Mouse (Mus musculus): ENCODE data around the gene Fam76b.
"Not testable (repeated sequence)": the region's sequence is repeated elsewhere in the genome, so short reads cannot be mapped to it uniquely, and the experiment has no call there.

The Fam76b gene

GRCm38 (mm10) chr9:13827406-13828086 is at the start of gene Fam76b:
Gene Fam76b (plus strand): TSS chr9:13827716.
- peak; percentile 100 for DNase-seq (ENCODE audit: low read depth)

DNA sequence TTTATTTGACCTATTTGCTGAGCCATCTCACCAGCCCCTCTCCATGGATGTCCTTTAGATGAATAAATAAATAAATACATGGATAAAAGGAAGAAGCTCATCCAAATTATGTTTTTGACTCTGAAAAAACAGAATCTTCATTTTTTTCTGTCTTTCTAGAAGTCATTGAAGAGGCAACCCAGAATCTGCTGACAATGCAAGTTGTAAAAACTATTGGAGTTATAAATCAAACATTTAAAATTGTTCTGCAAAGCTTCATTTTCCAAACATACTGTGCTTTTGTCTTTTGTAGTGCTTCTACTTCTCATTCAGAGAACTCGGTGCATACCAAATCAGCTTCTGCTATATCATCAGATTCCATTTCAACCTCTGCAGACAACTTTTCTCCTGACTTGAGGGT is 45.5 kb upstream of the Fam76b start:
- no peak for DNase-seq (ENCODE audit: low read depth)

GRCm38 (mm10) chr9:13790864-13791263 is 36.7 kb upstream of the Fam76b start:
- DNase-seq (ENCODE audit: low read depth) = not testable (repeated sequence)

DNA sequence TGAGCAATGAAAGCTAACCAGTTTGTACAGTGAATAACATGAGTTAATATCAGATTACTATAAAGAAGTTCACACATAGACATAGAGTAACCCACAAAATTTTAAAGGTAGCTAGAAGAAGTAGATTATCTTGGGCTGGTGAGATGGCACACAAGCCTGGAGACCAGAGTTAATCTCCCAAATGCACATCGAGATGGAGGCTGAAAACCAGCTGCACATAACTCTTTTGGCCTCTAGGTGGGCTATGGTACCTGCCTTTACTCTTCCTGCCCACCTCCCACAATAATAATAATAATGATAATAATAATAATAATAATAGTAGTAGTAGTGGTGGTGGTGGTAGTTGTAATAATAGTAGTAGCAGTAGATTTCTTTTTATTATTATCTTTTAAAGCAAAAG is 33.2 kb upstream of the Fam76b start:
- DNase-seq (ENCODE audit: low read depth) = no peak

DNA sequence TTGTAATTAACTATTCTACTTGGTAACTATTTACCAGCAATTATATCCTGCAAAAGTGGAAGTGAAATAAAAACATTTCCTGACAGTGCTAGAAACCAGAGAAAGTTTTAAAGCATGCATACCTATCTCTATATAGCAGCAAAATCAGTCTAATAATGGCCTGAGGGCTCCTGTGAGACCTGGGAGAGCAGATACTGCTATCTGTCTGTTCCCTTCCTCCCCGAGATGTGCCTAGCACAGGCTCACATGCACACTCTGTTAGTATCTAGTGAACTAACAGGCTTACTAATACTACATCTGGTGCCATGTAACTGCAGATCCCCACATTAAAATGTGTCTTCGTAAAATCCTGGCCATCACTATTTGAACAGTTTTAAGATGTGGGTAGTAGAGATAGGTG is 32.8 kb upstream of the Fam76b start:
- DNase-seq (ENCODE audit: low read depth) = peak; percentile 15

GRCm38 (mm10) chr9:13804480-13804879 is 23.0 kb upstream of the Fam76b start:
- DNase-seq (ENCODE audit: low read depth) = no peak

DNA sequence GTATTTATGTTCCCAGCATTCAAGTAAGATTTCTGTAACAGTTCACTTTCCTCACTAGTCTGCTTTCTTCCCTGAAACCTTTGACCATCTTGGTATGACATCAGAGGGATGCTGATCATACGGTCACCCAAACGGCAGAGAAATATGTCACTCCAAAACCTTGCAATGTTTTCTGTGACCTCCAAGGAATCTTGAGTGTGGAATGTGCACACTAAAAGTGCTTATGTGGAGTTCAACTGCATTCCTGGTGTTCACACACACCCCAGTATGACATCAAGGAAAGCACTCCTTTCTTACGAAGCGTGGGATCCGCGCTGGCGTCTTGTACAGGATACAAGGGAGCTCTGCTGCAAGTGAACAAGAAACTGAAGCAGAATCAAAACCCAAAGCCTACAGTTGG is 20.7 kb upstream of the Fam76b start:
- no peak for DNase-seq (ENCODE audit: low read depth)

DNA sequence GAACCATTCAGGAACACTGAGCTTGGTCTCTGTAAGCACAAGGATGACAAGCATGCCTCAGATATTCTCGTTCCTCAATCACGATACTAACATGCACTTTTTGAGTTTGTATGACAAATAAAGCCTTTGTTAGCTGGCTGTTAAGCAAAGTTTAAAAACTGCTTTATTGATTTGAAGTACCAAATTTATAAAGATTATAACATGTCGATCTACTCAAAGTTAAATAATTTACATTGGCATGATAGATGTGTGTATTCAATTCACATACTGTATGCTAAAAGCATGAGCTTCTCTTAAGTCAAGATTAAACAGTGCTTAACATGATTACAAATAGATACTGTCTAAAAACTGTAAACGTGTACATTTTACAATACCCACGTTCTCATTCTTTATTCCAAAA is 19.9 kb upstream of the Fam76b start:
- no peak for DNase-seq (ENCODE audit: low read depth)

DNA sequence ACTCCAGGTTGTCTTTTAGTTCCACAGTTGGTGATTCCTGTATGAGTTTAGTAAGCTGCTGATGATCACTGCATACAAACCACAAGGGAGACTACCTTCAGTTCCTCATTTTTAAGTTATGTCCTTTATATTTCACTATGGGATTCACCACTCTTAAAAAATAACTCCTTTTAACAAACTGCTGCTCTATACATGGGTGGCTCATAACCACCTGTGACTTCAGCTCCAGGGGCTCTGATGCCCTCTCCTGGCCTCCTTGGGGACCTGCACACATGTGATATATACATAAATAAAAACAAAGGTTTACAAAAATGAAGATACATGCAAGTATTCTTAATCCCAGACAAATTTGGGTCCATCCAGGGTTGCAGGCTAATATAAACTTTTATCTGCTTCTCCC is 17.6 kb upstream of the Fam76b start:
- DNase-seq (ENCODE audit: low read depth) = no peak

DNA sequence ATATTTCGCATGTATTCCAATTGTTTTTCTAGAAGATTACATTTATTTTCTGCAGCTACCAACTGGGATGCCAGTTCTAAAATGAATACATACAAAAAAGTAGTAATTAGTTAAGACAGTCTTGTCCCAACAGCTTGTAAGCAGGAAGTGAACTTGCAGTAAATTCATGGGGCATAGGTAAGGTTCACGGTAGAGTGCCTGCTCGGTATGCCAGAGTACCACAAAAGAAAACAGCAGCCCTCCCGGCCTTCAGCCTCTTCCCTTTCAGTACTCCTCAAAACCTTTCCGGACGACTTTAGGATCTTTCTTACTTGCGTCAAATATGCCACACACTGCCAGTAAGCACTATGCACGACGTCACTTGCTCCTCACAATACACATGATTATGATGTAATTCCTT is 9.1 kb upstream of the Fam76b start:
- DNase-seq (ENCODE audit: low read depth) = no peak

GRCm38 (mm10) chr9:13820774-13821173 is 6.7 kb upstream of the Fam76b start:
- DNase-seq (ENCODE audit: low read depth) = no peak

- DNase-seq (ENCODE audit: low read depth) = peak; percentile 30
Observed at GRCm38 (mm10) chr9:13825896-13826295, 1.6 kb upstream of the Fam76b start.

DNA sequence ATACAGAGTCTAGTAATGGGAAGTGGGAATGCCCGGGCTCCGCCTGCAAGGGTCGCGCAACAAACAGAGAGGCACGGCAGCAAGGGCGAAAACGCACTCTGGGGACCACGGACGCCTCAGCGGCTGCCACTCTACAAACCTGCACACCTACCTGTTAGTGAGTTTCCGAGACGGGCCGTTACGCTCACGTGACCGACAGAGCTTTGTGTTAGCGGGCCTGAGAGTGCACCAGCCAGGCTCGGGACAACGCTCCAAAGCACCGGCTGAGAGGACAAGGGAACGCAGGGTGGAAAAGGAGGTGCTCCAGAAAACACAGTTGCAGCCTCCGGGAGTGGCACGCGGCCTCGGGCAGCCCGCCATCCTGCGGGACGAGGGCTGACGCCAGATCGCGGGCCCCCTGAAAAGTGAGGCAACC is 1.1 kb upstream of the Fam76b start:
- peak; percentile 47 for DNase-seq (ENCODE audit: low read depth)

- peak; percentile 97 for DNase-seq (ENCODE audit: low read depth)
Observed at GRCm38 (mm10) chr9:13826832-13827405, 597 bp upstream of the Fam76b start, which contains the start of gene Cep57. Gene Cep57 (minus strand): TSS chr9:13827107.

DNA sequence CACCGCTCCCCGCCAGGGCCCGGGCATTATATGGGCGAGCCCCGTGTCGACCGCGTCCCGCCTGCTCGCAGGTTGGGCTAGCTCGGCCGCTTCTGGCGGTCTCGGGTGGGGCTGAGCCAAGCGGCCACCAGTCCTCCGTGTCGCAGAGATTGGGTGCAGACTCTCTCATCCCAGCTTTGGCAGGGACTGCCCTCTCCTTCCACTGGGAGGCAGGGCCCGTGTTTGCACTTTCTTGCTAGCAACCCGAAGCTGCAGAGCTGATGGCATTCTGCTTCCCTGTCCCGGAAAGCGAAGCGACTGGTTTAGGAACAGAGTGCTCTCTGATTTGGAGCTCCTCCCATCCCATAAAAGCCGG is 548 bp downstream of the Fam76b start:
- peak; percentile 23 for DNase-seq (ENCODE audit: low read depth)

DNA sequence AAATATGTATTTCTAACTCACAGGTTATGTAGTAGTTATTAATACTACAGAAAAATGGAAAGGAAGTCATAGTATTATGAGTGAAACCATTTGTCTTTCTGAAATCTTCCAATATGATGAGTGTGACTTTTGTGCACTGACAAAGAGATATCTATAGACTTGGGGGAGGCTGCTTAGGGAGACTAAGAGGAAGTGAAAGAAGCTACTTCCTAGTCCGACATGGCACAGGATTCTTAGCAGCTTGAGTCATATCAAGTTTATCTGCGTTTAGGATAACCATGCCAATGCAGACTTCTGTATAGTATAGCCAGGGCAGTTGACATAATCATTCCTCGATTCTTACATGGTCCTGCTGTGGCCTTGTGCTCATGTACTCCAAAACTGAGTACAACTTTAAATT is 7.7 kb downstream of the Fam76b start:
- DNase-seq (ENCODE audit: low read depth) = no peak

DNA sequence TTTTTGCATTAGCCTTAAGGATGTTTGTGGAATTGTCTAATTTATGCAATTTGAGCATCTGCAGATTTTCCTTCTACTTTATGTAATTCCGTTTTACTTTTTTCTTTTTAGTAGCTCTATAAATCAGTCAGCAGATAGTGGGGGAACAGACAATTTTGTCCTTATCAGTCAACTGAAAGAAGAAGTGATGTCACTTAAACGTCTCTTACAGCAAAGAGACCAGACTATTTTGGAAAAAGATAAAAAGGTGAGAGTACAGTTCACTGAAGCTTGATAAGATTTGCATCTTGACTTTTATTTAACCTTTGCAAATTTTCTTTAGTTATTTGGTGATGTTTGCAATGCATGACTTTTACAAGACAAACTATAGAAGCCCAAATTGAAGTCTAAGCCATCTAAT is 9.2 kb downstream of the Fam76b start:
- DNase-seq (ENCODE audit: low read depth) = no peak

DNA sequence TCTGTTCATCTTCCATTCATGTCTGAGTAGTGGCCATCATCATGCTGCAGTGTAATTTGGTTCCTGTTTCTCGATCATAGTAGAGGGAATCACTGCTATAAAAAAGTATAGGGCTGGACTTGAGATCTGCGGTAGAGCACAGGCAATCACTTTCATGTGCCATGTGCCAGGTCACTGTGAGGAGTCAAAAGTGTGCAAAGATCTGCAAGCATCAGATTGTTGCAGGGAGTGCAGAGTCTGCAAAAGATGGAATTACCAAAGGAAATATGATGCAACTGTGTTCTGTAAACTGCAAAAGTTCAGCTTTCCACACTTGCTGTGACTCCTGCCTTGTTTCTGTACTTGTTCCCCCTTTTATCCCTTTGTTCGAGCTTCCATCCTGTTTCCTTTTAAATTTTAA is 20.1 kb downstream of the Fam76b start:
- DNase-seq (ENCODE audit: low read depth) = no peak

GRCm38 (mm10) chr9:13848481-13849480 is 21.3 kb downstream of the Fam76b start:
- DNase-seq (ENCODE audit: low read depth) = peak; percentile 31

DNA sequence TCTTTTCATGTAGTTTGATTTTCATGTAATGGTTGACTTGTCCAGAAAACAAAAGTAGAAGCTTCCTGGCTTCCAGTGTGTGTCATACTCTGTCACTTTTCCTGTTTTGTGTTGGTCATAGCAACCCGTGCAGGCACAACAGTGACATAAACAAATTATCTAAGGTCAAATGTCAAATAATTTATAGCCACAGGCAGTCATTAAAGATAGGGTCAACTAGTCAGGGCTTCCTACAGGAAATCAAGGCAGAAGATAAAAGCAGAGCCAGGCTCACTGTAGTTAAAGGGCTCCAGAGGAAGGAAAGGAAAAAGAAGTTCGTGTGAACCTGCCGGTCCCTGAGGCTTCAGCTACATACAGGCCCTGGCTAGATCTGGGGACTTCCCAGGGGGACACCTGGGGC is 26.4 kb downstream of the Fam76b start:
- no peak for DNase-seq (ENCODE audit: low read depth)

DNA sequence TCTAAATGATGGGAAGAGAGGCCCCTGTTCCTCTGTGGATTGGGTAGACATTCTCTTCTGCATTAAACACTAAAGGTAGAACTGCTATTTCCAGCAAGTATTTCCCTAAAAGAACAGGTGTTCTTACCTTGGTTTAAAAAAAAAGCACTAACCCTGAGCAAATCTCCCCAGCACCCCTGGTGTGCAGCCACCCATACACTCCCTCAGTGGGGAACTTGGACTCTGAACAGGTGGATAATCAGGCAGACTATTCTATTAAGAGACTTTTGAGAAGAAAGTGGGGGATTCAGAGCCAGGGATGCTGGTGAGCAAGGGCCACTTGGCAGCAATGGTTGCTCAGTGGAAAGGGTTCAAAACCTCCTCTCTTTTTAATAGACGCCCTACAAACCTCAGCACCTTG is 28.7 kb downstream of the Fam76b start:
- DNase-seq (ENCODE audit: low read depth) = no peak

DNA sequence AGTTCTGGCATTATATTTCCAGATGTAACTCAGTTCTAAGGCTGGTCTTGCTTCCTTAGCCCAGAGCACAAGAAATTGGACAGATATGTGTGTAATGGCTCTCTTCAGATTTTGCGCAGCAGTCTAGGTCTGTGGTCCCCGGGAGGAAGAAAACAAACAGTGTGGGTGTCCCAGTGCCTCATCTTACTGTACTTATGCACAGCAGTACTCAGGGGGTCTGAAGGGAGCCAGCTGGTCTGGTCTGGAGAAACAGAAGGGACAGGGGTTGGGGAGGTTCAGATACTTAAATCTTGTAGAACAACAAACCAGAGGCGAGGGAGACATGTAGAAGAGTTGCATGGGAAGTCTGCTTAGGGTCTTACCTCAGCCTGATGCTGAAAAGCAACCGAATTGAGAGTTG is 29.3 kb downstream of the Fam76b start:
- no peak for DNase-seq (ENCODE audit: low read depth)

- no peak for DNase-seq (ENCODE audit: low read depth)
Observed at GRCm38 (mm10) chr9:13867646-13868045, 40.1 kb downstream of the Fam76b start.
